Mouse (Mus musculus): ENCODE results near the gene Cbs. TPM values are rescaled to one million over a fixed set of nuclear protein-coding genes. Genes with fewer than 3 reads are reported as not detected.

Gene Cbs
- polyA plus RNA-seq, 1 experiment from 2014 or later: 0.88 TPM

GRCm38 (mm10) chr17:31655366-31655765 is 18.3 kb upstream of the Cbs start:
- Histone ChIP-seq H3K27me3 (ENCODE audit: control insufficient read depth, insufficient read depth, low read length) (no peaks in the 10 kb centered on the region), H3K27ac (ENCODE audit: low read length) (peak overlapping the region; percentile 32; the same call in 1 of the 2 replicates), H3K9ac (ENCODE audit: low read length) (no peak overlapping the region), H3K4me1 (ENCODE audit: control insufficient read depth, insufficient read depth, low read length) (peaks cover 18% of the 10 kb centered on the region), H3K4me3 (ENCODE audit: low read length) (no peak overlapping the region), H3K9me3 (replicated peaks; ENCODE audit: control insufficient read depth, low read length) (no peaks in the 10 kb centered on the region), H3K4me2 (ENCODE audit: low read depth, low read length) (no peak overlapping the region), H3K36me3 (ENCODE audit: control insufficient read depth, insufficient read depth) (peaks cover 42% of the 10 kb centered on the region)
- WGBS: 54% methylated on average over 4 of the region's 4 CpGs
- ATAC-seq (replicated peaks; ENCODE audit: extremely low read depth, insufficient read depth, low FRiP score): no peak

GRCm38 (mm10) chr17:31653277-31653676 is 16.2 kb upstream of the Cbs start:
- no peaks in the 10 kb centered on the region for H3K9me3 ChIP-seq (replicated peaks; ENCODE audit: control insufficient read depth, low read length)
- no peak overlapping the region for H3K4me2 ChIP-seq (ENCODE audit: low read depth, low read length)
- no peaks in the 10 kb centered on the region for H3K27me3 ChIP-seq (ENCODE audit: control insufficient read depth, insufficient read depth, low read length)
- ATAC-seq (replicated peaks; ENCODE audit: extremely low read depth, insufficient read depth, low FRiP score): no peak
- no peak overlapping the region for H3K4me3 ChIP-seq (ENCODE audit: low read length)
- WGBS: 84% methylated on average over 6 of the region's 6 CpGs
- H3K36me3 ChIP-seq (ENCODE audit: control insufficient read depth, insufficient read depth): peaks cover 61% of the 10 kb centered on the region
- no peak overlapping the region for H3K27ac ChIP-seq (ENCODE audit: low read length)
- H3K4me1 ChIP-seq (ENCODE audit: control insufficient read depth, insufficient read depth, low read length): peaks cover 15% of the 10 kb centered on the region
- no peak overlapping the region for H3K9ac ChIP-seq (ENCODE audit: low read length)

DNA sequence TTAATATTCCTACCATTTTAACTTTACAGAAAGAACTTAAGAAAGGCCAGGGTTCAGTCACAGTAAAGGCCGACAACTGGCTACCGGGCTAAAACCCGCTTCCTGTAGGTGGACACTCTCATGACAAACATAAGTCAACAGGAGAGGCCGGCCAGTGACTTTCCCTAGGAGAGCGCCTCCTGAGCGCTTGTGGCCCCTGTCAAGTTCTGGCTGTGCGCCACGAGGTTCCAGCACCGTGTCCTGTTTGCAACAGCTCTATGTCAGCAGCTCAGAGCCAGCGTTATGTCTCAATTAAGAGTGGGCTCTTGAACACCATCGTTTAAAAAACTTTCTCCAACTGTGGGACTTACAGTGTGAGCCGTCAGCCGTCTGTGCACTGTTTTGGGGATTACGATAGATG is 15.1 kb upstream of the Cbs start:
- no peak overlapping the region for H3K4me2 ChIP-seq (ENCODE audit: low read depth, low read length)
- peaks cover 9% of the 10 kb centered on the region for H3K4me1 ChIP-seq (ENCODE audit: control insufficient read depth, insufficient read depth, low read length)
- no peak overlapping the region for H3K9ac ChIP-seq (ENCODE audit: low read length)
- H3K4me3 ChIP-seq (ENCODE audit: low read length): no peak overlapping the region
- H3K27me3 ChIP-seq (ENCODE audit: control insufficient read depth, insufficient read depth, low read length): no peaks in the 10 kb centered on the region
- WGBS: 63% methylated on average over 14 of the region's 14 CpGs
- ATAC-seq (replicated peaks; ENCODE audit: extremely low read depth, insufficient read depth, low FRiP score): no peak
- no peaks in the 10 kb centered on the region for H3K9me3 ChIP-seq (replicated peaks; ENCODE audit: control insufficient read depth, low read length)
- peaks cover 73% of the 10 kb centered on the region for H3K36me3 ChIP-seq (ENCODE audit: control insufficient read depth, insufficient read depth)
- H3K27ac ChIP-seq (ENCODE audit: low read length): no peak overlapping the region

- peaks cover 51% of the 10 kb centered on the region for H3K36me3 ChIP-seq (ENCODE audit: control insufficient read depth, insufficient read depth)
- ATAC-seq (replicated peaks; ENCODE audit: extremely low read depth, insufficient read depth, low FRiP score): 0 out of 2 replicates have a peak, but pooled peaks have one; percentile 34
- no peak overlapping the region for H3K4me2 ChIP-seq (ENCODE audit: low read depth, low read length)
- no peaks in the 10 kb centered on the region for H3K4me1 ChIP-seq (ENCODE audit: control insufficient read depth, insufficient read depth, low read length)
- H3K9me3 ChIP-seq (replicated peaks; ENCODE audit: control insufficient read depth, low read length): no peaks in the 10 kb centered on the region
- H3K4me3 ChIP-seq (ENCODE audit: low read length): no peak overlapping the region
- H3K27me3 ChIP-seq (ENCODE audit: control insufficient read depth, insufficient read depth, low read length): no peaks in the 10 kb centered on the region
- H3K9ac ChIP-seq (ENCODE audit: low read length): no peak overlapping the region
- 82% methylated on average over 5 of the region's 5 CpGs for WGBS
- H3K27ac ChIP-seq (ENCODE audit: low read length): no peak overlapping the region
These were observed 9.4 kb upstream of the Cbs start for GRCm38 (mm10) chr17:31646199-31647002.

DNA sequence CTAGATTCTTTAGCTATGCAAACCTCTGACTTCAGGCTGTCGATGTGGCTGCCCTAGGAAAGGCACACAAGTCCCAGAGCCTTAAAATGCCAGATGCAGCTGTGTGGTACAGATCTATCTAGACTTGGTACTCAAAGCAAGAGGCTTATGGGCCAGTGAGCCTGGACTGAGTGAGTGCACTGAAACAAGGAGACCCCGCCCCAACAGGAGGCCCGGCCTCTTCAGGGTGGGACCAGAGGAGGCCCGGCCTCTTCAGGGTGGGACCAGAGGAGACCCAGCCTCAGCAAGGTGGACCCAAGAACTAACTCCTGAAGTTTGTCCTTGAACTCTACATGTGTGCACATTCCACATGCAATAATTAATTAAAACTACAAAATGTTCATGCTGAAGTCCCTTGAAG is 5.9 kb upstream of the Cbs start:
- Histone ChIP-seq H3K4me1 (ENCODE audit: control insufficient read depth, insufficient read depth, low read length) (peaks cover 4% of the 10 kb centered on the region), H3K9me3 (replicated peaks; ENCODE audit: control insufficient read depth, low read length) (no peaks in the 10 kb centered on the region), H3K4me3 (ENCODE audit: low read length) (no peak overlapping the region), H3K36me3 (ENCODE audit: control insufficient read depth, insufficient read depth) (peaks cover 18% of the 10 kb centered on the region), H3K27ac (ENCODE audit: low read length) (no peak overlapping the region), H3K9ac (ENCODE audit: low read length) (no peak overlapping the region), H3K27me3 (ENCODE audit: control insufficient read depth, insufficient read depth, low read length) (no peaks in the 10 kb centered on the region), H3K4me2 (ENCODE audit: low read depth, low read length) (no peak overlapping the region)
- ATAC-seq (replicated peaks; ENCODE audit: extremely low read depth, insufficient read depth, low FRiP score): no peak
- 72% methylated on average over 4 of the region's 4 CpGs for WGBS

DNA sequence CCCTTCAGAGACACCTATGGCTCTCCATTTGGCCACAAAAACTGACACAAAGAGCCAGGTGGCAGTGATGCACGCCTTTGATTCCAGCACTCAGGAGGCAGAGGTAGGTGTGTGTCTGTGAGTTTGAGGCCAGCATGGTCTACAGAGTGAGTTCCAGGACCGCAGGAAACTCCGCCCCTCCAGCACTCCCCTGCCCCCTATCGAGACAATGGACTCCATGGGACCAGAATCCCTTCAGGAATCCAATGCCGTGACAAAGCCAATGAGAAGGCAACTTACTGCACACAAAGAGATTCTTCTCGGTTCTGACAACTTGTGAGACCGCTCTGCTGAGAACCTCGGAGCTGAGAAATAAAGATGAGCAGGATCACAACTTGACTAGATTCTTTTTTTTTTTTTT is 5.3 kb upstream of the Cbs start:
- Histone ChIP-seq H3K4me2 (ENCODE audit: low read depth, low read length) (no peak overlapping the region), H3K27me3 (ENCODE audit: control insufficient read depth, insufficient read depth, low read length) (no peaks in the 10 kb centered on the region; the same call in 1 of the 2 replicates), H3K9me3 (replicated peaks; ENCODE audit: control insufficient read depth, low read length) (no peaks in the 10 kb centered on the region), H3K4me1 (ENCODE audit: control insufficient read depth, insufficient read depth, low read length) (peaks cover 10% of the 10 kb centered on the region), H3K4me3 (ENCODE audit: low read length) (no peak overlapping the region), H3K9ac (ENCODE audit: low read length) (no peak overlapping the region), H3K36me3 (ENCODE audit: control insufficient read depth, insufficient read depth) (peaks cover 12% of the 10 kb centered on the region), H3K27ac (ENCODE audit: low read length) (no peak overlapping the region)
- ATAC-seq (replicated peaks; ENCODE audit: extremely low read depth, insufficient read depth, low FRiP score): no peak
- WGBS: 61% methylated on average over 8 of the region's 8 CpGs

GRCm38 (mm10) chr17:31639651-31640050 is 2.6 kb upstream of the Cbs start:
- 46% methylated on average over 4 of the region's 4 CpGs for WGBS
- Histone ChIP-seq H3K4me2 (ENCODE audit: low read depth, low read length) (no peak overlapping the region), H3K4me3 (ENCODE audit: low read length) (no peak overlapping the region), H3K27me3 (ENCODE audit: control insufficient read depth, insufficient read depth, low read length) (peaks cover 13% of the 10 kb centered on the region), H3K27ac (ENCODE audit: low read length) (no peak overlapping the region), H3K9ac (ENCODE audit: low read length) (no peak overlapping the region), H3K9me3 (replicated peaks; ENCODE audit: control insufficient read depth, low read length) (no peaks in the 10 kb centered on the region), H3K36me3 (ENCODE audit: control insufficient read depth, insufficient read depth) (no peaks in the 10 kb centered on the region), H3K4me1 (ENCODE audit: control insufficient read depth, insufficient read depth, low read length) (peaks cover 21% of the 10 kb centered on the region)
- no peak for ATAC-seq (replicated peaks; ENCODE audit: extremely low read depth, insufficient read depth, low FRiP score)

DNA sequence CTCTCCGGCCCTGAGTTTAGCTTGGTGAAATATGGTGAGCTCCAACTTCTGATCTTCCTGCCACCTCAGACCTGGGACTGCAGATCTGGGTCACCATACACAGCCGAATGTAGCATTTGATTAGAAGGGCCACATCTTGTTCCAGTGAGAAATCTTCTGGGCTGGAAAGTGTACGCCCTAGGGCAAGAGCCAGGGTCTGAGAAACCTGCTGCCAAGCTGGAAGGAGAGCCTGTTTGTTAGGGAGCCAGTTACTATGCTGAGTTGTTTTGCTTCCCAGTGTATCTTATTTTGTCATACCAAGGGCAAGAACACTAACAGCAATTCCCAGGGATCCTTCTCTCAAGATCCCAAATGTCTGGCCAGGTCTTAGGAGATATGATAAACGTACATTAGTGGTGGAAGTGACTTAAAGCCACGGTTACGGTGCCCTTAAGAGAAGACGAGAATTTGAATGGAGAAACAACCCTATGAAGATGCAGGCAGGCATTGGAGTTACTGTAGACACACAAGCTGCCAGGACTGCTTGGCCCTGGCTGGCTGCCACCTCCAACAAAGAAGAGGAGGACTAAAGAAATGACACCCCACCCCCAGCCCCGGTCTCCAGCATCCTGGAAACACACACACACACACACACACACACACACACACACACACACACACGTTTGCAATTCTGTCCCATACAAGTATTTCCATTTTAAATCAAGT is 980 bp upstream of the Cbs start:
- Histone ChIP-seq H3K27ac (ENCODE audit: low read length) (peak overlapping the region; percentile 31; the same call in 1 of the 2 replicates), H3K27me3 (ENCODE audit: control insufficient read depth, insufficient read depth, low read length) (peaks cover 13% of the 10 kb centered on the region), H3K9ac (ENCODE audit: low read length) (no peak overlapping the region), H3K36me3 (ENCODE audit: control insufficient read depth, insufficient read depth) (no peaks in the 10 kb centered on the region), H3K4me2 (ENCODE audit: low read depth, low read length) (peak overlapping the region; percentile 90; the same call in 1 of the 2 replicates), H3K9me3 (replicated peaks; ENCODE audit: control insufficient read depth, low read length) (no peaks in the 10 kb centered on the region), H3K4me1 (ENCODE audit: control insufficient read depth, insufficient read depth, low read length) (peaks cover 21% of the 10 kb centered on the region), H3K4me3 (ENCODE audit: low read length) (no peak overlapping the region)
- no peak for ATAC-seq (replicated peaks; ENCODE audit: extremely low read depth, insufficient read depth, low FRiP score)
- 53% methylated on average over 9 of the region's 9 CpGs for WGBS

Measured in heart, embryonic 16.5 days (tissue).